Mouse (Mus musculus) cerebral cortex, adult 2 months (tissue): ENCODE measurements around the gene Cyp17a1.

ENCODE experiments used
- WGBS: fragments of 180-500 bp; shearing (Covaris S2); methylation state at CpG from one replicate; pipeline ENCODE4 v1.1.7; 2018; 5-methylcytosine and 5-hydroxymethylcytosine counted together

Gene Cyp17a1

GRCm38 (mm10) chr19:46670691-46671090 lies 2.3 kb downstream of the Cyp17a1 start:
- WGBS: 30% methylated on average over 13 of the region's 13 CpGs

GRCm38 (mm10) chr19:46669802-46670201 lies 3.2 kb downstream of the Cyp17a1 start:
- 87% methylated on average over 5 of the region's 5 CpGs for WGBS

- WGBS: 87% methylated on average over 10 of the region's 10 CpGs
These were observed 4.7 kb downstream of the Cyp17a1 start for GRCm38 (mm10) chr19:46668263-46668662.

- WGBS: 78% methylated on average over 11 of the region's 11 CpGs
These were observed 5.7 kb downstream of the Cyp17a1 start for GRCm38 (mm10) chr19:46667300-46667699.

- 32% methylated on average over 7 of the region's 7 CpGs for WGBS
These were observed 7.5 kb downstream of the Cyp17a1 start for GRCm38 (mm10) chr19:46665474-46665873.

- 72% methylated on average over 6 of the region's 6 CpGs for WGBS
These were observed 10.2 kb downstream of the Cyp17a1 start for GRCm38 (mm10) chr19:46662784-46663183.

GRCm38 (mm10) chr19:46662214-46662613 lies 10.8 kb downstream of the Cyp17a1 start:
- WGBS: 85% methylated on average over 8 of the region's 8 CpGs

GRCm38 (mm10) chr19:46661511-46661910 lies 11.5 kb downstream of the Cyp17a1 start:
- WGBS: 64% methylated on average over 4 of the region's 4 CpGs

- WGBS: 78% methylated on average over 9 of the region's 9 CpGs
These were observed 14.1 kb downstream of the Cyp17a1 start for GRCm38 (mm10) chr19:46658851-46659250.

GRCm38 (mm10) chr19:46658348-46658747 lies 14.6 kb downstream of the Cyp17a1 start:
- 96% methylated on average over 7 of the region's 7 CpGs for WGBS

GRCm38 (mm10) chr19:46657339-46658020 lies 15.5 kb downstream of the Cyp17a1 start:
- WGBS: 89% methylated on average over 3 of the region's 3 CpGs

- 93% methylated on average over 21 of the region's 21 CpGs for WGBS
These were observed 16.7 kb downstream of the Cyp17a1 start for GRCm38 (mm10) chr19:46656151-46656840.

- 87% methylated on average over 10 of the region's 10 CpGs for WGBS
These were observed 17.3 kb downstream of the Cyp17a1 start for GRCm38 (mm10) chr19:46655626-46656025.

GRCm38 (mm10) chr19:46653616-46654235 lies 19.2 kb downstream of the Cyp17a1 start:
- WGBS: 90% methylated on average over 14 of the region's 14 CpGs

- WGBS: 65% methylated on average over 5 of the region's 5 CpGs
These were observed 19.8 kb downstream of the Cyp17a1 start for GRCm38 (mm10) chr19:46653188-46653587.

- 91% methylated on average over 14 of the region's 14 CpGs for WGBS
These were observed 24.4 kb downstream of the Cyp17a1 start for GRCm38 (mm10) chr19:46648565-46648964.

GRCm38 (mm10) chr19:46647850-46648249 lies 25.1 kb downstream of the Cyp17a1 start:
- WGBS: 86% methylated on average over 8 of the region's 8 CpGs

GRCm38 (mm10) chr19:46647254-46647653 lies 25.7 kb downstream of the Cyp17a1 start:
- 74% methylated on average over 3 of the region's 3 CpGs for WGBS

GRCm38 (mm10) chr19:46646041-46646481 lies 26.9 kb downstream of the Cyp17a1 start:
- 70% methylated on average over 12 of the region's 12 CpGs for WGBS

GRCm38 (mm10) chr19:46644793-46645602 lies 28.0 kb downstream of the Cyp17a1 start:
- WGBS: 35% methylated on average over 12 of the region's 12 CpGs

- 64% methylated on average over 10 of the region's 10 CpGs for WGBS
These were observed 28.6 kb downstream of the Cyp17a1 start for GRCm38 (mm10) chr19:46644343-46644792.

- WGBS: 41% methylated on average over 5 of the region's 5 CpGs
These were observed 29.7 kb downstream of the Cyp17a1 start for GRCm38 (mm10) chr19:46643236-46643635.
